Mouse (Mus musculus): ENCODE measurements around the gene Clrn2. TPM values are rescaled to one million over a fixed set of nuclear protein-coding genes. Genes with fewer than 3 reads are reported as not detected.
A peak's percentile ranks its signal among the peaks of the same experiment; 100 is the strongest.

Gene Clrn2
- polyA plus RNA-seq, 1 experiment from 2014 or later, result not detected

GRCm38 (mm10) chr5:45494093-45494755, 40.7 kb downstream of the Clrn2 start:
- WGBS, result 61% methylated on average over 9 of the region's 9 CpGs
- peaks cover 13% of the 10 kb centered on the region for H3K4me1 ChIP-seq
- ATAC-seq (ENCODE audit: insufficient number of reproducible peaks, insufficient read depth, low FRiP score, low TSS enrichment, low read depth), result no peak
- no peaks in the 10 kb centered on the region for H3K27me3 ChIP-seq
- no peaks in the 10 kb centered on the region for H3K9me3 ChIP-seq
- H3K4me3 ChIP-seq, result peak overlapping the region; percentile 77
- H3K4me2 ChIP-seq, result peak overlapping the region; percentile 71
- peaks cover 31% of the 10 kb centered on the region for H3K36me3 ChIP-seq
- peak overlapping the region; percentile 90 for H3K9ac ChIP-seq
- H3K27ac ChIP-seq, result peak overlapping the region; percentile 57; the same call in 1 of the 2 replicates

- WGBS, result 90% methylated on average over 3 of the region's 3 CpGs
- Histone ChIP-seq H3K27ac (no peak overlapping the region), H3K4me2 (no peak overlapping the region), H3K4me3 (no peak overlapping the region), H3K36me3 (peaks cover 42% of the 10 kb centered on the region), H3K9ac (no peak overlapping the region; the same call in 1 of the 2 replicates), H3K9me3 (no peaks in the 10 kb centered on the region), H3K27me3 (no peaks in the 10 kb centered on the region), H3K4me1 (peaks cover 13% of the 10 kb centered on the region)
- no peak for ATAC-seq (ENCODE audit: insufficient number of reproducible peaks, insufficient read depth, low FRiP score, low TSS enrichment, low read depth)
These were observed 42.0 kb downstream of the Clrn2 start for GRCm38 (mm10) chr5:45495429-45495975.

GRCm38 (mm10) chr5:45496042-45496441, 42.5 kb downstream of the Clrn2 start:
- H3K36me3 ChIP-seq, result peaks cover 46% of the 10 kb centered on the region
- no peak for ATAC-seq (ENCODE audit: insufficient number of reproducible peaks, insufficient read depth, low FRiP score, low TSS enrichment, low read depth)
- peaks cover 13% of the 10 kb centered on the region for H3K4me1 ChIP-seq
- H3K27ac ChIP-seq, result no peak overlapping the region
- H3K9ac ChIP-seq, result no peak overlapping the region
- no peak overlapping the region for H3K4me2 ChIP-seq
- no peak overlapping the region for H3K4me3 ChIP-seq
- H3K27me3 ChIP-seq, result no peaks in the 10 kb centered on the region
- no peaks in the 10 kb centered on the region for H3K9me3 ChIP-seq

DNA sequence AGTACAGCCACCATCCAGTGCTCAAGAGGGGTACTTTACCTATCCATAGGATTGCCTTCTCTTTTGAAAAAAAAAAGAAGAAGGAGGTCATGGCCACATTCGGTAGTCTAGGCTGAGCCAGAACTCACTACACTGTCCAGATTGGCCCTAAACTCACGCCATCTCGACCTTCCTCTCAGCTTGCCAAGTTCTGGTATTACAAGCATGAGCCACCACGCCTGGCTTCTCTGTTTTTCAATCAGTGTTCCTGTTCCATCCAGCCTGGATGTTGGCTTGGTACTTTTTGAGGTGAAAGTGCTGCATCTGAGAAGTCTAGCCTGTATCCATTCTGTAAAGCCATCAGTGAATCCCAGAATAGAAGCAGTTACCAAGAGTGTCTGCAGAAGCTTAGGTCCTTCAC, 42.9 kb downstream of the Clrn2 start:
- H3K4me2 ChIP-seq, result no peak overlapping the region
- peaks cover 50% of the 10 kb centered on the region for H3K36me3 ChIP-seq
- H3K9ac ChIP-seq, result no peak overlapping the region
- 88% methylated on average over 4 of the region's 4 CpGs for WGBS
- no peak overlapping the region for H3K27ac ChIP-seq
- no peak for ATAC-seq (ENCODE audit: insufficient number of reproducible peaks, insufficient read depth, low FRiP score, low TSS enrichment, low read depth)
- H3K27me3 ChIP-seq, result no peaks in the 10 kb centered on the region
- H3K4me1 ChIP-seq, result peaks cover 13% of the 10 kb centered on the region
- no peaks in the 10 kb centered on the region for H3K9me3 ChIP-seq
- H3K4me3 ChIP-seq, result no peak overlapping the region

DNA sequence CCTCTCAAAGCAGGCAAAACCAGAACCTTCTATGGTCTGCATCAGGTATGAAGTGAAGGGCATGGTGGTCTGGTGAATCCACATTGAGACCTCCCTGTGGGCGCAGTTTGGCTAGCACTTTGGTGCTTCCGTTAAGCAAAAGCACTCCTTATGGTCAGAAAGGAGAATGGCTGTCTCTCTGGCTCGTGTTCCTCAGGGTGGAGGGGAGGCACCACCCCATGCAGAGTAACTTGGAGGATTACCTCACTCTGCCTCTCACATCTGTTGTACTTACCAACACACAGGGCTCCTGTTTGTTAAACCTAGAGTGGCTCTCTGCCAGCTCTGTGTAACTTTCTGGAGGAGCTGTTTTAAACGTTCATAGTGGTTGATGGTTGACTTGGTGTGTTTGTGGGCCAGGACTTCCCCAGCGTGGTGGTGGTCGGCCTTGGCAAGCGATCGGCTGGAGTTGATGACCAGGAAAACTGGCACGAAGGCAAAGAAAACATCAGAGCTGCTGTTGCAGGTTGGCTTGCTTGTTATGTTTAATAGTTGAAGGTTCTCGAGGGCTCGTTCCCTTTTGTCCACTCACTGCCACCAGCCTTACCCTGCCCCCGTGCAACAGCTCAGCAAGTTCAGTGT, 43.5 kb downstream of the Clrn2 start:
- Histone ChIP-seq H3K4me2 (no peak overlapping the region), H3K27me3 (no peaks in the 10 kb centered on the region), H3K9me3 (no peaks in the 10 kb centered on the region), H3K36me3 (peaks cover 56% of the 10 kb centered on the region), H3K9ac (no peak overlapping the region), H3K4me3 (no peak overlapping the region), H3K27ac (no peak overlapping the region), H3K4me1 (peaks cover 13% of the 10 kb centered on the region)
- WGBS, result 93% methylated on average over 12 of the region's 12 CpGs
- ATAC-seq (ENCODE audit: insufficient number of reproducible peaks, insufficient read depth, low FRiP score, low TSS enrichment, low read depth), result no peak

DNA sequence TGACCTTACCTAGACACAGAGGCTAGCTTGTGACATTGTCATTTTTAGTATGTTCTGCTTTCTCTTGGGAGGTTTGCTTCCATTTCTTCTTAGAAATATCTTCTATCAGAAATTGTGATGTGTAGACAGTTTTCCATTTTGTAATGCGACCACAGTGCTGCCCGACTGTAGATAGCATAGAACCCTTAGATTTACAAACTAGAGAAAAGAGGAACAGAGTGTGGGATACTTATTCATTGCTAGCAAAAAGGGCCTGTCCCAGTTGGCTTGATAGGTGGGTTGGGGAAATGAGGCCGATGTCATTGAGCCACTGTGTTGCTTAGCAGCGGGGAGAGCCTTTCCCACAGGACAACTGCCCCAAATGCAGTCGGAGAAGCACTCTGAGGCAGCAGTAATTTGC, 44.0 kb downstream of the Clrn2 start:
- H3K27me3 ChIP-seq, result no peaks in the 10 kb centered on the region
- no peak overlapping the region for H3K9ac ChIP-seq
- H3K36me3 ChIP-seq, result peaks cover 60% of the 10 kb centered on the region
- no peak overlapping the region for H3K27ac ChIP-seq
- no peak overlapping the region for H3K4me3 ChIP-seq
- 89% methylated on average over 5 of the region's 5 CpGs for WGBS
- no peak overlapping the region for H3K4me2 ChIP-seq
- ATAC-seq (ENCODE audit: insufficient number of reproducible peaks, insufficient read depth, low FRiP score, low TSS enrichment, low read depth), result no peak
- peaks cover 13% of the 10 kb centered on the region for H3K4me1 ChIP-seq
- H3K9me3 ChIP-seq, result no peaks in the 10 kb centered on the region

GRCm38 (mm10) chr5:45510071-45510470, 56.5 kb downstream of the Clrn2 start:
- H3K27me3 ChIP-seq, result no peaks in the 10 kb centered on the region
- no peaks in the 10 kb centered on the region for H3K9me3 ChIP-seq
- H3K4me2 ChIP-seq, result no peak overlapping the region
- H3K4me1 ChIP-seq, result no peaks in the 10 kb centered on the region
- no peak overlapping the region for H3K27ac ChIP-seq
- peaks cover 69% of the 10 kb centered on the region for H3K36me3 ChIP-seq
- no peak overlapping the region for H3K9ac ChIP-seq
- H3K4me3 ChIP-seq, result no peak overlapping the region
- no peak for ATAC-seq (ENCODE audit: insufficient number of reproducible peaks, insufficient read depth, low FRiP score, low TSS enrichment, low read depth)
- 77% methylated on average over 7 of the region's 7 CpGs for WGBS

- Histone ChIP-seq H3K27ac (no peak overlapping the region), H3K27me3 (no peaks in the 10 kb centered on the region), H3K9me3 (no peaks in the 10 kb centered on the region), H3K36me3 (peaks cover 44% of the 10 kb centered on the region), H3K4me2 (no peak overlapping the region), H3K4me1 (no peaks in the 10 kb centered on the region), H3K9ac (no peak overlapping the region), H3K4me3 (no peak overlapping the region)
- 86% methylated on average over 6 of the region's 6 CpGs for WGBS
- no peak for ATAC-seq (ENCODE audit: insufficient number of reproducible peaks, insufficient read depth, low FRiP score, low TSS enrichment, low read depth)
These were observed 59.4 kb downstream of the Clrn2 start for GRCm38 (mm10) chr5:45512908-45513307.

DNA sequence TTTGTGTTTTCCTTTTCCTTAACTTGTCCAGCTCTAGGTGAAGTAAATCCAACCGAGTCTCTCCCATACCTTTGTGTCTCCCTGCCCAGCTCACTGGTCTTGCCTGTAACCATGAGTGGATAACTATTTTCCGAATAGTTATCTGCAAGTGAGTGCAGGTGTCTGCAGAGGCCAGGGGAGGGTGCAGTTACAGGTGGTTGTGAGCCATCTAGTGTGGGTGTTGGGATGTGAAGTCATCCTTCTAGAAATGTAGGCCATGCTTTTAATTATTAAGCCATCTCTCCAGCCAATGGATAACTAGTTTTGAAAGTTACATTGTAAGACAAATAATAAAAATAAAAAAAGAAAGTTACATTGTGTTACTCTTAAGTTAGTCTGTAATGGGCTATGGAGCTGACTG, 60.0 kb downstream of the Clrn2 start:
- no peak overlapping the region for H3K9ac ChIP-seq
- H3K36me3 ChIP-seq, result peaks cover 42% of the 10 kb centered on the region
- no peaks in the 10 kb centered on the region for H3K27me3 ChIP-seq
- 88% methylated on average over 2 of the region's 2 CpGs for WGBS
- H3K4me2 ChIP-seq, result no peak overlapping the region
- H3K4me3 ChIP-seq, result no peak overlapping the region
- H3K27ac ChIP-seq, result no peak overlapping the region
- H3K4me1 ChIP-seq, result no peaks in the 10 kb centered on the region
- no peak for ATAC-seq (ENCODE audit: insufficient number of reproducible peaks, insufficient read depth, low FRiP score, low TSS enrichment, low read depth)
- no peaks in the 10 kb centered on the region for H3K9me3 ChIP-seq

Other genes starting within 250 kb of the Clrn2 start
- 135 and 139 TPM in 2 replicates for gene Qdpr, start 3.5 kb upstream of the Clrn2 start, polyA plus RNA-seq (2015; fragmentation: Nextera tagmentation; extraction: Ambion mirVana)
- gene Lap3, start 39.6 kb downstream of the Clrn2 start, polyA plus RNA-seq (2015; fragmentation: Nextera tagmentation; extraction: Ambion mirVana), result 70.6 and 76.0 TPM in 2 replicates
- gene Med28, start 66.5 kb downstream of the Clrn2 start, polyA plus RNA-seq (2015; fragmentation: Nextera tagmentation; extraction: Ambion mirVana), result 247 and 255 TPM in 2 replicates
- 0.85 and 1.1 TPM in 2 replicates for gene Fam184b, start 185.9 kb downstream of the Clrn2 start, polyA plus RNA-seq (2015; fragmentation: Nextera tagmentation; extraction: Ambion mirVana)
- 49.6 and 52.4 TPM in 2 replicates for gene Ncapg, start 216.2 kb downstream of the Clrn2 start, polyA plus RNA-seq (2015; fragmentation: Nextera tagmentation; extraction: Ambion mirVana)

All from embryonic facial prominence, embryonic 13.5 days (tissue).